Mouse (Mus musculus): Measurements from ENCODE around the gene Cdk2.
A peak's percentile ranks its signal among the peaks of the same experiment; 100 is the strongest.
"Not testable (repeated sequence)": the region's sequence is repeated elsewhere in the genome, so short reads cannot be mapped to it uniquely, and the experiment has no call there.

Cdk2 gene

GRCm38 (mm10) chr10:128704491-128705316 lies at the start of gene Cdk2:
Gene Cdk2 (minus strand): TSS chr10:128705031.
- peak; percentile 94 for DNase-seq

GRCm38 (mm10) chr10:128748252-128748864 lies 43.5 kb upstream of the Cdk2 start:
- peak; percentile 84 for DNase-seq

- peak; percentile 89 for DNase-seq
Measured at GRCm38 (mm10) chr10:128747646-128748251, 42.9 kb upstream of the Cdk2 start, which contains the start of gene Pym1. Gene Pym1 (plus strand): TSS chr10:128747889.

- DNase-seq = no peak
Measured at GRCm38 (mm10) chr10:128746972-128747645, 42.3 kb upstream of the Cdk2 start.

GRCm38 (mm10) chr10:128745946-128746613 lies 41.2 kb upstream of the Cdk2 start:
- no peak for DNase-seq

GRCm38 (mm10) chr10:128744680-128745601 lies 40.1 kb upstream of the Cdk2 start, which contains the start of gene Dgka:
Gene Dgka (minus strand): TSS chr10:128744855.
- DNase-seq = no peak

- no peak for DNase-seq
Measured at GRCm38 (mm10) chr10:128744211-128744610, 39.4 kb upstream of the Cdk2 start.

GRCm38 (mm10) chr10:128743791-128744191 lies 39.0 kb upstream of the Cdk2 start:
- peak; percentile 77 for DNase-seq

- no peak for DNase-seq
Measured at GRCm38 (mm10) chr10:128743235-128743634, 38.4 kb upstream of the Cdk2 start.

GRCm38 (mm10) chr10:128742616-128743015 lies 37.8 kb upstream of the Cdk2 start:
- no peak for DNase-seq

GRCm38 (mm10) chr10:128740296-128740695 lies 35.5 kb upstream of the Cdk2 start:
- DNase-seq = no peak

GRCm38 (mm10) chr10:128737435-128737834 lies 32.6 kb upstream of the Cdk2 start:
- DNase-seq = no peak

- no peak for DNase-seq
Measured at GRCm38 (mm10) chr10:128731992-128732391, 27.2 kb upstream of the Cdk2 start.

GRCm38 (mm10) chr10:128731002-128731433 lies 26.2 kb upstream of the Cdk2 start:
- DNase-seq = peak; percentile 72

- no peak for DNase-seq
Measured at GRCm38 (mm10) chr10:128728059-128728458, 23.2 kb upstream of the Cdk2 start.

- not testable (repeated sequence) for DNase-seq
Measured at GRCm38 (mm10) chr10:128725466-128725865, 20.6 kb upstream of the Cdk2 start.

GRCm38 (mm10) chr10:128715559-128716537 lies 11.0 kb upstream of the Cdk2 start:
- DNase-seq = no peak

- DNase-seq = not testable (repeated sequence)
Measured at GRCm38 (mm10) chr10:128711318-128711717, 6.5 kb upstream of the Cdk2 start.

GRCm38 (mm10) chr10:128705317-128705693 lies 474 bp upstream of the Cdk2 start:
- no peak for DNase-seq

- DNase-seq = no peak
Measured at GRCm38 (mm10) chr10:128703895-128704294, 936 bp downstream of the Cdk2 start, which contains the start of gene Pmel. Gene Pmel (plus strand): TSS chr10:128704195.
